Mouse (Mus musculus) heart, postnatal 0 days (tissue): ENCODE data around the gene Gm12830. TPM values are rescaled to one million over a fixed set of nuclear protein-coding genes. Genes with fewer than 3 reads are reported as not detected.

Experiments
- ATAC-seq: fragments of 200-750 bp; cut with Nextera tagmentation; 2 replicates; pipeline ENCODE4 v1.8.0; 2017; ENCODE audit warnings: low read depth, moderate number of reproducible peaks, moderate library complexity; ENCODE audit not compliant: insufficient read depth
- DNase-seq: peaks from one replicate; pipeline ENCODE4 v3.0.0-alpha.2; 2016; ENCODE audit warnings: low spot score
- H3K27ac ChIP-seq: fragments of 300-500 bp; sonication (generic); 2 replicates; pipeline ENCODE4 v1.5.1; 2014; ENCODE audit warnings: low read depth, mild to moderate bottlenecking
- H3K27me3 ChIP-seq: fragments of 300-500 bp; sonication (generic); 2 replicates; pipeline ENCODE4 v1.6.1; 2014; ENCODE audit warnings: low read length, mixed read lengths; ENCODE audit not compliant: control insufficient read depth, insufficient read depth
- H3K36me3 ChIP-seq: fragments of 300-500 bp; sonication (generic); replicated peaks from 2 replicates; pipeline ENCODE4 v1.6.1; 2014; ENCODE audit warnings: low read length, mixed read lengths; ENCODE audit not compliant: control insufficient read depth, insufficient read depth
- H3K4me1 ChIP-seq: fragments of 300-500 bp; sonication (generic); 2 replicates; pipeline ENCODE4 v1.6.1; 2014; ENCODE audit warnings: antibody characterized with exemption; ENCODE audit not compliant: control insufficient read depth, insufficient read depth
- H3K4me2 ChIP-seq: fragments of 300-500 bp; sonication (generic); 2 replicates; pipeline ENCODE4 v1.6.1; 2014; ENCODE audit warnings: low read depth, mild to moderate bottlenecking, low read length, moderate library complexity
- H3K4me3 ChIP-seq: fragments of 300-500 bp; sonication (generic); 2 replicates; pipeline ENCODE4 v1.5.1; 2014; ENCODE audit warnings: low read depth, low read length
- H3K9ac ChIP-seq: fragments of 300-500 bp; sonication (generic); replicated peaks from 2 replicates; pipeline ENCODE4 v1.6.1; 2014; ENCODE audit warnings: low read depth, low read length, mixed read lengths
- H3K9me3 ChIP-seq: fragments of 300-500 bp; sonication (generic); replicated peaks from 2 replicates; pipeline ENCODE4 v1.6.1; 2016; ENCODE audit warnings: low read length; ENCODE audit not compliant: control insufficient read depth
- CTCF ChIP-seq: IDR thresholded peaks from 2 replicates; pipeline ENCODE4 v1.5.1; 2016; ENCODE audit warnings: antibody characterized with exemption, control low read depth, low read depth
- EP300 ChIP-seq: IDR thresholded peaks from 2 replicates; pipeline ENCODE4 v1.6.1; 2016; ENCODE audit warnings: antibody characterized with exemption, low read depth
- WGBS: fragments of 180-500 bp; shearing (Covaris S2); extraction: QIAGEN DNeasy Blood & Tissue Kit; methylation state at CpG from one replicate; pipeline ENCODE4 v1.1.7; 2014; 5-methylcytosine and 5-hydroxymethylcytosine counted together
- polyA plus RNA-seq: library from polyadenylated mRNA; unstranded; fragments of >200 nt; fragmentation: Nextera tagmentation; extraction: Ambion mirVana; gene quantifications from 2 replicates; pipeline ENCODE4 v1.2.1, GENCODE M21; 2015
- total RNA-seq: library from RNA; depleted of rRNA; stranded (reverse); fragments of >200 nt; gene quantifications from 2 replicates; pipeline ENCODE4 v1.2.3, GENCODE M21; 2014; ENCODE audit warnings: low replicate concordance; rRNA removed

Gm12830 gene
- total and polyA plus RNA-seq, 2 experiments from 2014 or later, result not detected

- Histone ChIP-seq H3K9me3 (peaks cover 4% of the 10 kb centered on the region; the same call in 1 of the 2 replicates), H3K36me3 (no peaks in the 10 kb centered on the region), H3K27me3 (peaks cover 99% of the 10 kb centered on the region), H3K4me1 (no peaks in the 10 kb centered on the region), H3K27ac (no peak overlapping the region), H3K4me3 (no peak overlapping the region), H3K4me2 (no peak overlapping the region), H3K9ac (no peak overlapping the region)
- TF ChIP-seq EP300 (no peak), CTCF (no peak)
- no peak for ATAC-seq
- 4% methylated on average over 39 of the region's 39 CpGs for WGBS
- no peak for DNase-seq
Measured at GRCm38 (mm10) chr4:114902641-114903421, 81.3 kb downstream of the Gm12830 start.

GRCm38 (mm10) chr4:114903422-114903782 lies 81.9 kb downstream of the Gm12830 start:
- H3K9ac ChIP-seq, result no peak overlapping the region
- H3K27me3 ChIP-seq, result peaks cover 99% of the 10 kb centered on the region
- H3K4me2 ChIP-seq, result no peak overlapping the region
- no peaks in the 10 kb centered on the region for H3K36me3 ChIP-seq
- ATAC-seq, result no peak
- no peak overlapping the region for H3K27ac ChIP-seq
- H3K4me1 ChIP-seq, result no peaks in the 10 kb centered on the region
- TF ChIP-seq CTCF (no peak), EP300 (no peak)
- DNase-seq, result no peak
- WGBS, result 9% methylated on average over 11 of the region's 11 CpGs
- peaks cover 4% of the 10 kb centered on the region; the same call in 1 of the 2 replicates for H3K9me3 ChIP-seq
- H3K4me3 ChIP-seq, result no peak overlapping the region

GRCm38 (mm10) chr4:114905501-114905900 lies 84.0 kb downstream of the Gm12830 start:
- H3K4me2 ChIP-seq, result no peak overlapping the region
- H3K36me3 ChIP-seq, result no peaks in the 10 kb centered on the region
- H3K27me3 ChIP-seq, result peaks cover 98% of the 10 kb centered on the region
- H3K4me3 ChIP-seq, result no peak overlapping the region
- no peak overlapping the region for H3K27ac ChIP-seq
- ATAC-seq (no peak), DNase-seq (no peak)
- no peaks in the 10 kb centered on the region for H3K4me1 ChIP-seq
- TF ChIP-seq CTCF, result no peak
- TF ChIP-seq EP300, result no peak
- peaks cover 4% of the 10 kb centered on the region; the same call in 1 of the 2 replicates for H3K9me3 ChIP-seq
- 66% methylated on average over 3 of the region's 3 CpGs for WGBS
- H3K9ac ChIP-seq, result no peak overlapping the region

Other genes with a start within 250 kb of the Gm12830 start
- not detected in 2 replicates for gene Foxd2, start 87.2 kb downstream of the Gm12830 start, total RNA-seq
- gene Foxd2, start 87.2 kb downstream of the Gm12830 start, polyA plus RNA-seq, result 0.04 and 0.08 TPM in 2 replicates
- gene Foxe3, start 104.3 kb downstream of the Gm12830 start, total RNA-seq, result not detected in 2 replicates
- not detected in 2 replicates for gene Foxe3, start 104.3 kb downstream of the Gm12830 start, polyA plus RNA-seq
- gene Cmpk1, start 165.5 kb downstream of the Gm12830 start, total RNA-seq, result 25.0 and 27.4 TPM in 2 replicates
- 54.9 and 66.8 TPM in 2 replicates for gene Cmpk1, start 165.5 kb downstream of the Gm12830 start, polyA plus RNA-seq
- 6.1 and 10.0 TPM in 2 replicates for gene Stil, start 178.4 kb downstream of the Gm12830 start, total RNA-seq
- 1.7 and 2.0 TPM in 2 replicates for gene Stil, start 178.4 kb downstream of the Gm12830 start, polyA plus RNA-seq
- gene Tal1, start 234.7 kb downstream of the Gm12830 start, total RNA-seq, result 10.1 and 10.7 TPM in 2 replicates
- gene Tal1, start 234.7 kb downstream of the Gm12830 start, polyA plus RNA-seq, result 0.78 and 0.80 TPM in 2 replicates